Mouse (Mus musculus): Measurements from ENCODE around the gene Kl.

Kl gene

DNA sequence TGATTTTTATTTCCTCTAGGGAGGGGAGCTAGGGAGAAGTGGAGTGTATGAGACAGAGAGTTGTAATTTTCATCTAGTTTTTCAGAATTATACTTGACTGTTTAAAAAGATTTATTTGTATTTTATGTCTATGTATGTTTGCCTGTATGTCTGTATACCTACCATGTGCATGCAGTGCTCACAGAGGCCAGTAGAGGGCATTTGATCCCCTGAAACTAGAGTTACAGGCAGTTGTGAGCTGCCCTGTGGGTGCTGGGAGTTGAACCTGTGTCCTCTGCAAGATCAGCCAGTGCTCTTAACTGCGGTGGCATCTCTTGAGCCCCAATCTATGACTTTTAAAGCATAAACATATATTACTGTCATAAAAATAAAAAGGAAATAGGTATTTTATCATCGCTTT is 15.5 kb downstream of the Kl start:
- DNase-seq = no peak

DNA sequence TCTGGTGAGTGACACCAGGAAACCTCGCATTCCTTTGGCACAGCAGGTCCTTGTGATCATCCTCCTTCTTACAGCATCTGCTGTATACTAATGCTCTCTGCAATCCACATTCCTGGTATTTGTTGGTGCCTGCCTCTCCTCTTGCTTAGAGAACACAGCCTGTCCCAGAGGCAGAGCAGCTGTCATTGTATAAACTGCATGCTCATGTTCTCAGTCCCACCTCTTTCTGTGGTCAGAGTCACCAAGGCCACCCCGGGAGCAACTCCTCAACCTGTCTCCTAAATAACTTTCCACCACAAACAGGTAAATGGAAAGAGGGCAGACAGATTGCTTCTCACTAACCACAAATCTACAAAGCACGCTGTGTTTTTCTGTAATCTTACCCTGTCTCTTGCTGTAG is 18.1 kb downstream of the Kl start:
- DNase-seq = peak; percentile 12

DNA sequence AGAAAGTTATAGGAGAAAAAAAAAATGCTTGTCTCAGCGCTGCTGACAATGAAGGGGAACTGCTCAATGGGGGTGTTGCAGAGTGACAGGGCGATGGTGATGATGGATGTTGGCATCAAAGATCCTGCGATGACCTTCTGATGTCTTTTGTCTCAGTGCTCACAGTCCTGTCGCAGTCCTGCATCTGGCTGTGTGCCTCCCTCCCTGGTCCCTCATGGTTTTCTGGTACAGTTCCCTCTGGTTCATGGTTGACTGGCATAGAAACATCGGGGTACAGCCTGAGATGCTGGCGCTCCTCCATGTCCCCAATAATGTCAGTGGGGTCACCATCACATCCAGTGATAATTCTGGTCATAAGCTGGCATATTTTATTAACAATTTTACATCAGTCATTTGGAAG is 18.7 kb downstream of the Kl start:
- DNase-seq = no peak

DNA sequence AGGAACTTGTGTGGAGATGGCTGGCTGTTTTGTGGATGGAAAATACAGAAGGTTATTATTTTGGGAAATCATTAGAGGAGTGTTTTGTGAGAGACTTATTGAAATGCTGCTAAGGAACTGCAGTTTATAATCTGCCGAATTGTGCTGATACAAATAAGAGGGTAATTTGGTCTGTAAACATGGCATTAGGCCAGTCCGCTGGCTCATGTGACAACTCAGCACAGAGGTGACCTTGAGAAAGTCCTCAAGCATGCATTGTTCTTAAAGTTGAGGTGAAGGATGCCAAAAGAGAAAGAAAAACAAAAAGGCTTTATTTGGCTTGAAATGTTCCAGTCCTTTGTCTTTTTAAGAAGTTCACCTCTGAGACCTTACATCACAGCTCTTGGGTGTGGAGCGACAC is 21.8 kb downstream of the Kl start:
- DNase-seq = peak; percentile 6

DNA sequence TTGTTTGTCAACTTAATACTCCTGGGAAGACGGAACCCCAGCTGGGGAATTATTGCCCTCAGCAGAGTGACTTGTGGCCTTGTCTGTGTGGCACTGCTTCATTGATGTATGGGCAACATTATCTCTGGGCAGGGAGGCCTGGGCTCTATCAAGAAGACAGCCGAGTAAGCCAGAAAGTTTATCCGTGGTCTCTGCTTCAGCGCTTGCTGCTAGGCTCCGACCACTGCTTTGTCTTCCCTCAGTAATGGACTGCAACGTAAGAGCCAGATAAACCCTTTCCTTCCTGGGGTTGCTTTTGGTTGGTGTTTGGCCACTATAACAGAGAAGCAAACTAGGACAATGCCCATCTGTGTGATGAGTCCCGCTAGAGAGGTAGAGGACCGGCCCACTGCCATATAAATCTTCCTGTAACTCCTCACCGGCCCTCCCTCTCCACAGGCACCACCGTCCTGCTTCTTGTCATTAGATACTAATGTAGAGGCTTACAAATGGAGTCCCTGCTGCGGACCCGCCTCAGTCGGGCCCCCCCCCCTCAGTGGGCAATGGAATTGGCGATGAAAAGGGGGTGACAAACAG is 25.1 kb downstream of the Kl start:
- no peak for DNase-seq

DNA sequence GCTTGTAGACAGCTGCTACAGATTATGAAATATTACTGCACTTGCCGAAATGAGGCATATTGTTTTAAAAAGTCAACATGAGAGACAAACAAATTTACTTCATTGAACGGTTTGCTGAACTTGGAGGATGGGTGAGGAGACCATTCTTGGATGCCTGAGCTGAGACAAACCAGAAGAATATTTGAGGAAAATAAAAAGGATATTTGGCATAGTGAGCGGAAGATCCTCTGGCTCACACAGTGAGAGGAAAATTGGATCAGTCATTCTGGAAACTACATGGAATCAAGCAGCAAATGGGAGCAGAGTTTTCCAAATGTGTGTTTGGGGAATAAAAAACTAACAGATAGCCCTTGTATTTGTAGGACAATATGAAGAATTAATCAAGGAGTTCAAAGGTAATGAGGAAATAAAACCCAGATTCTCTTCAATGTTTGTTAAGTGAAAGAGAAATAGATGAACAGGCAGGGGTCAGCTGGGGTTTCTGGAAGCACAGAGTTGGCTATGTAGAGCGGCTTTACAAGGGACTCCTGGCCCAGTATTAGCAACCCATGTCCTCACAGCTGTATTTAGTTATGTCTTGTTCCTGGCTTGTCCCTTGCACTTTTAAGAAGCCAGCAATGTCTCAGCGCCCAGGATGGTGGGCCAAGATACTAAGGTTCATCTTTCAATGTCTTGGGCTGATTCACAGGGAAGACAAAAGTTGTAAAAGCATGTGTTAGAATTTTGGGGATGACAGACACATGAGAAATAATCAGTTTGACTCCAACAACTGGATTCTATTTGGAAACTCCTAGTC is 27.1 kb downstream of the Kl start:
- DNase-seq = peak; percentile 52

DNA sequence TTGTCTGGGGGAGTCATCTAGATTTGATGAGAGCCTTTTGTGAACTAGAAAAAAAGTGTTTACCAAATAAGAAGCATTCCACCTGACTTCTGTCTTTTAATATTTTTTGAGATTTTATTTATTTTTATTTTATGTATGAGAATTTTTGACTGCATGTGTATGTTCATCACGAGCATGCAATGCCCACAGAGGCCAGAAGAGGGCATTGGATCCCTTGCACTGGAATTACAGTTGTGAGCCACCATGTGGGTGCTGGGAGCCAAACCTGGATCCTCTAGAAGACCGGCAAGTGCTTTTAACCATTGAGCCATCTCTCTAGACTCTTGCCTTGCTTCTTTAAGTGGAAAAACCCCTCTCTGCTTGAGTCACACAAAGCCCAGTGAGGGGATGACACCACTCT is 29.7 kb downstream of the Kl start:
- DNase-seq = no peak

DNA sequence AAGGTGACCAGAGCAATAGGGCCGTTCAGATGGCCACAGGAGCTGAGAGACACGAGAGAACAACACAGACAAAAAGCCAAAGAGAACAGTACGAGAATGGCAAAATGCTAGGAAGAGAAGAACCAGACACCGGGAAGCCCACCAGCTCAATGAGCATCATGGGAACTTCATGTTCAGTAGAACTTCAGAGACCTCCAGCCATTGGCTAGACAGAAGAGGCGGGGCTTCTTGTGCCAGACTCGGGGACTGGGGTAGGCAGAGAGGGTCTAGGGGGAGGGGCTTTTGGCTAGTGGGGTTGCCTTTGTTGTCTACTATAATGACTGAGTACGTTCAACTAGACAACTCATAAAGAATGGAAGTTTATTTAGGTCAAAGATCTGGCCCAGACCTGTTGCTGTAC is 41.7 kb downstream of the Kl start:
- DNase-seq = no peak

DNA sequence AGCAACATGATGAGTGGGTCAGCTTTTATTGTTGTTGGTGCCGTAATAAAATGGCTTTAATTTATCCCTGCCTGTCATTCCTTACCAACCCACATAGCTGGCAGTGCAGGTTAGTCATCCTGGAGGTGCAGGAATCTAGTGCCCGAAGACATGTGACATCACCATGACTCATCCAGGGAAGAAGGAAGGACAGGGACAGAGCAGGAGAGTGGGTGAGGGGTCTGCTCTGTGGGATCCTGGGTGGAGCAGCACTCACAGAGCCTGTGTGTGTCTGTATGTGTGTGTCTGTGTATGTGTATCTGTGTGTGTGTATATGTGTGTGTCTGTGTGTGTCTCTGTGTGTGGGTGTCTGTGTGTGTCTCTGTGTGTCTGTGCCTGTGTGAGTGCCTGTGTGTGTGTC is 44.2 kb downstream of the Kl start:
- no peak for DNase-seq

DNA sequence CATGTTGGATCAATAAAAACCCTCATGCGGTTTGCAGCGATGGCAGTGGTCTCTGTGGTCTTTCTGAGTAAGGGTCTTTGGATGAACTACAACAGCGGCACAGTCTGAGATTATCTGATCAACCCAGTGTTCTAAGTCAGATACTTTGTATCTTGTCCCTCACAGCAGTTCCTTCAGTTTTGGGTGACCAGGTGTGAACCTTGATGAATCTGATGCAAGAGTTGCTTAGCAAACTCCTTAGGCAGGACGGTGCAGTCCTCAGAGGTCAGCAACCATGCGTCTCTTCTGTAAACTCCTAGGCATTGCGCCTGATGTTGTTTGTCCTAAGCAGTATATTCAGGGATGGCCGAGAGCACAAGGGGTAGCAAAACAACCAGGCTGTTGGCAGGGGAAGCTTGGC is 48.7 kb downstream of the Kl start:
- no peak for DNase-seq

DNA sequence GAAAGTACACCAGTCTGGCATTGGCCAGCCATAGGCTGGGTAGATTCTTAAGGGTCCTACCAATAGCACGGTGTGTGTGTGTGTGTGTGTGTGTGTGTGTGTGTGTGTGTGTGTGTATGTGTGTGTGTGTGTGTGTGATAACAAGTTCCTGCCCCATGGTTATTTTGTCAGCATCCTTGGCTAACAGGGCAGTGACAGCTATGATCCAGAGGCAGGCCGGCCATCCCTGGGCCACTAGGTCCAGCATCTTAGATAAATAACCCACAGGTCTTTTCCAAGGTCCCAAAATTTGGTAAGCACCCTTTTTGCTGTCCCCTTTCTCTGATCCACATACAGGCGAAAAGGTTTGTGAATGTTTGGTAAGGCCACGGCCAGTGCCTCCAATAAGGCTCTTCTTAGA is 49.6 kb downstream of the Kl start:
- no peak for DNase-seq

DNA sequence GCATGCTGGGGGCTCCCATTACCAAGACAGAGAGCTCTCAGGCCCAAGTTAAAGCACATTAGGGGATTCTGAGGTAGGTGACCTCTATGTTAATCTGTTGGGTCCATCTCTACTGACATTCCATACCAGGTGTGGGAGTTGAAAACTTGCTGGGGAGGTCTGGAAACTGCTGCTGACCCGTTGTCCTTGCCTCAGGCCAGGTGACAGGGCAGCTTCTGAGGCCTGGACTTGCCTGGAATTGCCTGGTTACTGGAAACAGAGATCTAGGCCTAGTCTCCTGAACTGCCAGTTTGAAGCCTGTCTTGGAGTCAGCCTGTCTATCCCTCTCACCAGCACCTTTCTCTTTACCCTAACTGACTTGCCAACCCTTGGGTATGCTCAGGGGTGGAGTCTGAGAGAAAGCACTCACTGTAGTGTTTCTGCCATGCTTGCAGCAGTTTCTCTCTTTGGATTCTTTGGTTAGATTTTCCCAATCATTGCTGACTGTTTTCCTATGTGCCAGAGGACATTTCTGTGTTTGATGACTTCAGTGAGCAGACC is 51.9 kb downstream of the Kl start:
- DNase-seq = no peak

DNA sequence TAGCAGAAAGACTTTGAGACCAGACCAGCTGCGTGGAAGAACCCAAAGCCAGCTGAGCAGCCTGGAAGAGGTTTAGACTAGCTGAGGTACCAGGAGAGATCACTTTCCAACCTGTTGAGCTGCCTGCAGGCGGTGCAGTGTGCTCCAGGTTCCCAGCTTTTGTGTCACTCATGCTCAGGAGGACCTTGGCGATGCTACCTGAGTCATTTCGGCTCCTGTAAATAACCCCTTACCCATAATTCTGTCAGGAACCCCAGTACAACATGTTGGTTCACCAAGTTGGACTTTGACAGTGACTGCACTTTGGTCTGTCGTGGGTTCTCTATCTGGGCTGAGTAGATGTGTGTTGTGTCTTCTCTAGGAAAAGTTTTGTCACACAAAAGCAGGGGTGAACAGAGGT is 66.0 kb downstream of the Kl start:
- DNase-seq = no peak

DNA sequence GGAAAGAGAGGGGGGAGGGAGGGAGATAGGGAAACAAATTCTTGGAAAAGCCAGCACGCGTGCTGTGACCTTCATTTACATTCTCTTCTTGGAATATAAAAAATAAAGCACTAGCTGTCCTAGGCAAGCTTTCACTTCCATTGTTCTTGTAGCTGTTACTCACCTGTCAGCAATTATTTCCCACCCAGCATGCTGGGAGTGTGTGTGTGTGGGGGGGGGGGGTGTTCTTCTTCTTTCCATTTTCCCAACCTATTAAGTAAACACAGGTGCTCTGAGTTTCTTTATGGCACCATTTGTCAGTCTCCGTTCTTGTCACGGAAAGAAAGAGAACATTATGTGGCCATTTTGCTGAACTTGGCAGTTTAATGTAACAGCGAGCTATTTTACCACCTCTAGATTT is 66.6 kb downstream of the Kl start:
- DNase-seq = no peak

DNA sequence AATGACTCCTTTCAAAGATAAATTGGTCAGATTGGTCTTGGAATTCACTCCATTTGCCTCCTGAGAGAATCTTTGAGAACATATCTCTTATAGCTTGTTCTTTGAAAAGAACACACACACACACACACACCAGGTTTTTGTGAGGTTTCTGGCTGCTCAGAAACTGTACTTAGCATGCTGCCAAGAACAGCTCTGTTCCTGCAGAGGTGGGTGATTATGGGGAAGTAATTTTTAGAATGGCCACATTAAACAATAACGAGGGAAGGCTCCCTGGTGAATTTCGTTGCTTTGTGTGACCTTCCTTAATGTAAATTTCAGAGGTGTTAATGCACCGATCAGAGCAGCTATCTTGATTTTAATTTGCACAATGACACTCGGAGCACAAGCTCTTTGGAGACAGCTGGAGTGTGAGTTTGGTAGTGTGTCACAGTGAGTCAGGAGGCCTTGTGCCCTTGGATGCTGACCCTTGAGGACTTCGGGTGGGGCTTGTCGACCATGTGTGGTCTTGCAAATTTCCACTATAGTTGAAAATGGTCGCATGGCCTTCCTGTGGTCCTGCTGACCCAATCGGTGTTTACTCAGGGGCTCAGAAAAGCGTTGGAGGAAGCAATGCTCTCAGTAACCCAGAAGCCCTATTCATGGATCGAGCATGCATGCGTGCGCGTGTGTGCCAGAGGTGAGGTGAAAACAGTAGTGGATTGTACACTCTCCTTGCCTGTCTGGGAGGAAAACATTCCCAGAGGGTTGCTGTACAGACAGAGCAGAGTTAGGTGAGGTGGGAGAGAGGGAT is 67.8 kb downstream of the Kl start:
- no peak for DNase-seq

DNA sequence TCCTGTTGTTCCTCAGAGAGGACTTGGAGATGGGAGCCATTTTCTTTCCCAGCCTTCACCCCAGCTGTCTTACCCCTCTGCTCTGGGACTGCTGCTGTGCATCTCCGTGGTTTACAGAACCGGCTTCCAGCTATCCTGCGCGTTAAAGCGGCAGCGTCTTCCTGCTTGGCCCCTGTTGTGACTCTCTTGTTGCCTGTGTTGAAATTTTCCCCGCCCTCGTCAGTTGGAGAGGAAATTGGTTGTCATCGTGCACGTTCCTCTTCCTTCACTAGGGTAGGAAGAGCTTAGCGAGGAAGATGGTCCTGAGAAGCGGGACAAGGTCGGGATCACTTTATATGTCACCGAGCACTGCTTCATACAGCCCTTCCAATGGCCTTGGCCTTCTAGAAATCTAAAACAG is 68.4 kb downstream of the Kl start:
- peak; percentile 32 for DNase-seq

DNA sequence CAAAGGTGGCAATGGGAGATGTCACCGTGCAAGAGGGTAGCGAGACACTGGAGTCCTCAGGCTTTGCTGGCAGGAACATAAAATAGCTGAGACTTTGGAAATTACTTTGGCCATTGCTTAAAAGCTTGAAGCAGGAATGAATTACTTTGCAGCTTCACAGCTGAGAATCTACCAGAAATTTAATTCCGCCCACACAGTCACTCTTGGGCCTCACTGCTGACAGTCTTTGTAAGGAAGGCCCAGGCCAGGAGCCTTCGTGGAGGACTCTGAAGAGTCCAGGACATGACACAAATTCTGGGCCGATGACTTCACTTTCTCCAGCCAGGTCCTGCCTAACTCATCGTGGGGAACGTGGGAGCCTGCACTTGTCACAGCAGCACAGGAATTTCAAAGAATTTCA is 69.6 kb downstream of the Kl start:
- DNase-seq = no peak

DNA sequence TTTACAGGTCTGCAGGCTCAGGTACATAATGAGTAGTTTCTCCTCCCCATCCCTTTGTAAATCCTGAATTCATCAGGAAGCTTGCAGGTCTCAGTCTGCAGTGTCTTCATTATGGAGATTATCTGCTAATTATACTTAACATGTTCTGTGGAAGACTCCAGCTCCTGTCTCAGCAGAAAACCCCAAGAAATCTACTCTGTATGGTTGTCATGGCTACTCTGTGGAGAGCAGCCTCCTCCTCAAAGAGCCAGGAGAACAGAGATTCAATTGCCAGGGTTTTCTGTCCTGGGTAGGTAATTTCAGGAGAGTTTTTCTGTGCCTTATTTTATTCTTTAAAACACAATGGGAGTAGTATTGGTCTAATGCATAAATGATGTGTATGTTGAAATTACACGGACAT is 70.5 kb downstream of the Kl start:
- no peak for DNase-seq

DNA sequence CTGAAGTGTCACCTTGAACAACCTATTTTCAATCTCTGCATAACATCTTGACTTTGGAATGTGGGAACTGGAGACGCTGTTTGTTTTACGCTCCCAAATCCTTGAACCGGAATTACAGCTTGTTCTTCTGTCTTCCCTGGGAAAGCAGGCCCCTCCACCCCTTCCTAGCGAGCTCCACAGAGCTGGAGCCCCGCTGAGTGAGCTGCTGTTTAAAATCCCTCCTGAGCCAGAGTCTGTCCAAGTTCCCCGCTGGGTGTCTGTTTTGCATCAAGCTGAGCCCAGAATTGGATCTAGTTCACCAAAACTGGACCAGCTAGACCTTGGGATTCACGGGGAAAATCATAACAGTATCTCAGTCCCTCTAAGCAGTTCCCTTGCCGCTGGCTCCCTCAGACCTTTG is 71.1 kb downstream of the Kl start:
- DNase-seq = peak; percentile 45

DNA sequence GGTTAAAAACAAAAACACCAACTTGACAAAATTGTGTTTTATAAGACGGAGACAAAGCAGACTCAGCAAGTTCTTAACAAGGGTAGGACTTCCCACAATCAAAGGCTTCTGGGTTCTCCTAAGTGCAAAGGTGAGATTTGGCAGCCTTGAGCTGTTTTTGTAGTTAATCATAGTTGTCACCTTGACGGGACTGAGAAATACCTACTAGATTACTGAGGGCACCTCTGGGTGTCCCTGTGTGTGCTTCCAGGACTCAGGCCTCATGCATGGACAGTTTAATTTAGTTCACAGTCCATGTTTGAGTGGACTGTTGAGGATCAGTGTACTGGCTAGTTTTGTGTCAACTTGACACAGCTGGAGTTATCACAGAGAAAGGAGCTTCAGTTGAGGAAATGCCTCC is 72.1 kb downstream of the Kl start:
- no peak for DNase-seq

DNA sequence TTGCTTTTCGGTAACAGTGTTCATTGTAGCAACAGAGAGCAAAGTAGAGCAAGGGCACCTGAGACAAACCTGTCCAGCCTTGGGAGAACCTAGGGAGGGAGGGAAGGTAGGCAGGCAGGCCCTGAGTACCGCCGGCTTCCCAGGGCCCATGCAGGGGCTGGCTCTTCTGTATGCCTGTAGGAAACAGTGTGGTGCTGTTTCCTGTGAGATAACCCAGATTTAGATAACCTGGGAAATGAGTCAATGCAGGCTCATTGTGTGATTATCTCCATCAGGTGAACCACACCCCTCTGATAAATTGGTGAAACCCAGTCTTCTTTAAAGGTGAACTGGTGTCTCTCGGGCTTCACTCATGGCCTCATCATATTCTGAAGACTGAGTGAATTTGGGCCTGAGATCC is 73.7 kb downstream of the Kl start:
- DNase-seq = no peak

DNA sequence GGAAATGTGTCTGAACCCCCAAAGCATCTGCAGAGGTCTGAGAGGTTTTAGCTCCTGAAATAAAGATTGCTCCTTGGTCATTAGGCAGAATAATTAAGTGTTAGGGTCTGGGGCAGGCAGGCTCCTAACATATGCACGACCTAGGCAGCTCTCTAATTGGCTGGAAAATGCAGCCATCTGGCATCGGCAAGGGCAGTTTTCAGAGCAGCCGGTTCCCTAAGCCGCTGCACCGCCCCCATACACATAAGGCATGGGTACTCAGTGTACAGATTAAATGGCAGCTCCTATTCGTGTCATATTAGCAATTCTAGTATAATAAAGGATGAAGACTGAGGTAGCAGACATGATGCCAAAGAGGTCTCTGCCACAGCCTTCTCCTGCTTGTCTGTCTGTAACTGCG is 74.8 kb downstream of the Kl start:
- DNase-seq = no peak

DNA sequence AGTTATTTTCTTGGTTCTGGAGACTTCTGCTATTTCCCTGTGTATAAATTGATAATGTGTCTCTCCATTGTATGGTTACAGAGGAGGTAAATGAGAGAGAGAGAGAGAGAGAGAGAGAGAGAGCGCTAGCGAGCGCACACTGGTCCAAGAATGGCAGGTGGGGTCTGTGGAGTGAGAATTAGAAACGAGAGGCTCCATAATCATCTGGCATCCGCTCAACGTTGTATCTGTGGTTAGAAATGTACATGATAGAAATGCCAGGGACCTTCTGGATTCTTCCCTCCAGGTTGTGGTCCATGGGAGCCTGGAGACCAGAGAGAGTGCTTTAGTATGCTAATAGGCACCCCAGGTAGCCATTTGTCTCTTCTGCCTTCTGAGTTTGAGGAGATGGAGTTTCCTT is 76.5 kb downstream of the Kl start:
- no peak for DNase-seq

Data from lung, postnatal 36 days (tissue).